ENCODE assay signal across 20 mouse cellular contexts in the genomic region with DNA sequence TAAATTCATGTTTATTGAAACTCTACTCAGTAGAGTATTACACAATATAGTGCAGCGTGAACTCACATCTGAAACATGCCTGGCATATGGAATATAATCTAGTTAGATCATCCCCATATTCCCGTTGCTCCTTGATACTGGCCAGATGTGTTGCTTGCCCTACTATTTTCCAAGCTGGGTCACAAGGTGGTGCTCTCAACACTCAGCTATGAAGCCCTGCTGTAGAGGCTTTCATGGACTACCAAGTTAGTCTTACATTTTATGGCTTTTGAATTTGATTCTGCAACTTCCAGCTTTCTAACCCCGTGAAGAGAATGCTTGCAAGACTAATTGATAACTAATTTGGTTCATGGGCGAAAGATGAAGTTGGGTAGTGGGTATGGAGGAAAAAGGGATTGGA.
A peak's percentile ranks its signal among the peaks of the same experiment; 100 is the strongest.
DNase-seq lines count a peak whose midpoint lies in the region; ATAC-seq and TF ChIP-seq lines count a peak whose summit lies in the region.
"Had no signal": no experiment of that assay in that cellular context is flagged by ENCODE, and none has a peak within 500 bp of the region (broad histone marks: within the 10 kb centered on the region; RNA-seq: fewer than 3 reads in every experiment).

No protein-coding gene starts in this region.

- no peaks in the 10 kb centered on the region for H3K4me1 ChIP-seq in kidney, postnatal 0 days (replicated peaks; ENCODE audit: insufficient read depth, low read length)
- H3K4me1 ChIP-seq in CH12.LX (ENCODE audit: control insufficient read depth in 1 of 2, insufficient read depth in 2 of 2), result no peaks in the 10 kb centered on the region
- H3K4me1 ChIP-seq in E14TG2a.4 (replicated peaks; ENCODE audit: low read depth, low read length), result no peaks in the 10 kb centered on the region
- H3K4me1 ChIP-seq: embryonic facial prominence, embryonic 13.5 days; forebrain, embryonic 12.5 days; heart, embryonic 10.5 days; hindbrain, embryonic 13.5 days had no signal

- TF ChIP-seq EP300 in CH12.LX (IDR thresholded peaks at IDR 0.05; ENCODE audit: low read length), result no peak

- peak; percentile 55 for TF ChIP-seq RAD21 in CH12.LX (IDR thresholded peaks at IDR 0.05; ENCODE audit: low read depth, low read length)

- ATAC-seq in kidney, postnatal 0 days (replicated peaks; ENCODE audit: low FRiP score, low read depth), result no peak
- ATAC-seq: forebrain, embryonic 16.5 days had no signal

- no peaks in the 10 kb centered on the region for H3K9me3 ChIP-seq in kidney, postnatal 0 days (replicated peaks; ENCODE audit: low read length)
- H3K9me3 ChIP-seq in CH12.LX (replicated peaks; ENCODE audit: low read length) (no peaks in the 10 kb centered on the region), E14TG2a.4 (ENCODE audit: low read length) (no peaks in the 10 kb centered on the region)
- H3K9me3 ChIP-seq: embryonic facial prominence, embryonic 13.5 days; forebrain, embryonic 12.5 days; heart, embryonic 10.5 days; hindbrain, embryonic 13.5 days had no signal

- H3K4me2 ChIP-seq in kidney, postnatal 0 days (ENCODE audit: low read length), result no peak overlapping the region
- H3K4me2 ChIP-seq in CH12.LX (ENCODE audit: insufficient read depth, low read depth, poor library complexity, severe bottlenecking), result no peak overlapping the region
- H3K4me2 ChIP-seq: embryonic facial prominence, embryonic 13.5 days; forebrain, embryonic 12.5 days; hindbrain, embryonic 13.5 days had no signal

- no peak overlapping the region for H3K4me3 ChIP-seq in kidney, postnatal 0 days (replicated peaks; ENCODE audit: low read depth, low read length)
- H3K4me3 ChIP-seq in CH12.LX (replicated peaks in 1 of 3; ENCODE audit: low read depth in 2 of 3, low read length in 2 of 3, poor library complexity in 1 of 3), result no peak overlapping the region
- H3K4me3 ChIP-seq in E14TG2a.4 (replicated peaks; ENCODE audit: low read length), result no peak overlapping the region
- H3K4me3 ChIP-seq: embryonic facial prominence, embryonic 13.5 days; forebrain, embryonic 12.5 days; heart, embryonic 10.5 days; hindbrain, embryonic 13.5 days had no signal

- TF ChIP-seq CTCF in kidney, postnatal 0 days (IDR thresholded peaks at IDR 0.05; ENCODE audit: low read depth), result 0 out of 2 replicates have a peak, but pooled peaks have one; percentile 14
- TF ChIP-seq CTCF in CH12.LX (conservative IDR thresholded peaks at IDR 0.05 in 1 of 2, IDR thresholded peaks at IDR 0.05 in 1 of 2; ENCODE audit: low read depth in 2 of 2, low read length in 2 of 2) (peak in 1 of 2 experiments; percentile 49; a peak in 2 of 4 replicates), E14TG2a.4 (conservative IDR thresholded peaks at IDR 0.05; ENCODE audit: low read length) (peak; percentile 18)

- no peak overlapping the region for H3K27ac ChIP-seq in kidney, postnatal 0 days
- H3K27ac ChIP-seq in CH12.LX (ENCODE audit: insufficient read depth, low read depth), result no peak overlapping the region
- H3K27ac ChIP-seq: embryonic facial prominence, embryonic 13.5 days; forebrain, embryonic 12.5 days; heart, embryonic 10.5 days; hindbrain, embryonic 13.5 days had no signal

- no peak for TF ChIP-seq POLR2A in CH12.LX (IDR thresholded peaks at IDR 0.05; ENCODE audit: low read depth, low read length)

- H3K36me3 ChIP-seq in kidney, postnatal 0 days (ENCODE audit: insufficient read depth, low read length), result no peaks in the 10 kb centered on the region
- no peaks in the 10 kb centered on the region for H3K36me3 ChIP-seq in CH12.LX (replicated peaks in 1 of 2; ENCODE audit: control insufficient read depth in 1 of 2, insufficient read depth in 1 of 2, low read length in 1 of 2)
- no peaks in the 10 kb centered on the region for H3K36me3 ChIP-seq in E14TG2a.4 (ENCODE audit: insufficient read depth, low read length)
- H3K36me3 ChIP-seq: embryonic facial prominence, embryonic 13.5 days; forebrain, embryonic 12.5 days; heart, embryonic 10.5 days; hindbrain, embryonic 13.5 days had no signal

- peak; percentile 5 for DNase-seq in kidney, postnatal 0 days (ENCODE audit: low spot score)
- DNase-seq in kidney, adult 8-10 months, result no peak
- DNase-seq in CH12.LX (ENCODE audit: extremely low read depth), result no peak
- peak; percentile 21 for DNase-seq in ZHBTc4 (ENCODE audit: low read depth, low spot score)
- no peak for DNase-seq in spleen, adult 12 weeks (ENCODE audit: low spot score)
- DNase-seq: adrenal gland, postnatal 10 days; cerebellum, adult 11 months; cerebellum, adult 8-10 months; cerebellum, postnatal 14 days; embryo, embryonic 11 days; gastrocnemius, postnatal 10 days; heart, adult 18-20 months; heart, postnatal 10 days; heart, postnatal 4 days had no signal

- in situ Hi-C loops in CH12.LX (cut with MboI; ENCODE audit: low pct_ligation_motif_present, low pct_unique_long_range_greater_than_20kb, low sequenced_read_pairs), result no loop called here

- dilution Hi-C loops in CH12.LX (cut with MboI; ENCODE audit: extremely low pct_ligation_motif_present, extremely low pct_unique_long_range_greater_than_20kb, low sequenced_read_pairs), result no loop called here

- 65% methylated on average over 4 of the region's 4 CpGs for WGBS in kidney, postnatal 0 days

- H3K79me2 ChIP-seq in CH12.LX (replicated peaks; ENCODE audit: control insufficient read depth, extremely low read depth, insufficient read depth, poor library complexity, severe bottlenecking), result no peaks in the 10 kb centered on the region

- no peaks in the 10 kb centered on the region for H3K27me3 ChIP-seq in kidney, postnatal 0 days (ENCODE audit: insufficient read depth, low read length)
- H3K27me3 ChIP-seq in CH12.LX (replicated peaks) (no peaks in the 10 kb centered on the region), E14TG2a.4 (ENCODE audit: insufficient read depth, low read length) (no peaks in the 10 kb centered on the region)
- H3K27me3 ChIP-seq: embryonic facial prominence, embryonic 13.5 days; forebrain, embryonic 12.5 days; hindbrain, embryonic 13.5 days had no signal

- H3K9ac ChIP-seq in kidney, postnatal 0 days (ENCODE audit: low read depth, low read length), result no peak overlapping the region
- no peak overlapping the region for H3K9ac ChIP-seq in CH12.LX (ENCODE audit: insufficient read depth, low read depth)
- H3K9ac ChIP-seq: embryonic facial prominence, embryonic 13.5 days; forebrain, embryonic 12.5 days; hindbrain, embryonic 13.5 days had no signal

TF ChIP-seq in CH12.LX, 34 proteins besides CTCF, POLR2A, EP300 and RAD21:
- TF ChIP-seq ZKSCAN1 (IDR thresholded peaks at IDR 0.05; ENCODE audit: borderline replicate concordance, low read depth, low read length) (no peak), SMC3 (IDR thresholded peaks at IDR 0.05; ENCODE audit: low read depth, low read length) (peak; percentile 39), HCFC1 (IDR thresholded peaks at IDR 0.05; ENCODE audit: low read depth, low read length) (no peak)

Comparison
In these comparisons a context has a peak if more than half of its experiments do, and no peak if none do; other contexts are left out.
1. DNase-seq: peak in kidney, postnatal 0 days (single experiment) and ZHBTc4 (single experiment); none in kidney, adult 8-10 months (0 of 2), CH12.LX (single experiment) and spleen, adult 12 weeks (single experiment).